Mouse (Mus musculus): ENCODE data around the gene Vmn1r29.
"Not testable (repeated sequence)": the region's sequence is repeated elsewhere in the genome, so short reads cannot be mapped to it uniquely, and the experiment has no call there.

Gene Vmn1r29

GRCm38 (mm10) chr6:58301249-58301648 lies at the start of gene Vmn1r29:
Gene Vmn1r29, plus strand, starts transcription at chr6:58301549.
- no peak for DNase-seq (ENCODE audit: inconsistent age in 2 of 2, low spot score in 1 of 2)

- DNase-seq (ENCODE audit: inconsistent age in 2 of 2, low spot score in 1 of 2) = no peak
Measured at GRCm38 (mm10) chr6:58261737-58262136, 39.6 kb upstream of the Vmn1r29 start, which contains the start of gene Vmn1r28. Gene Vmn1r28, plus strand, starts transcription at chr6:58262037.

DNA sequence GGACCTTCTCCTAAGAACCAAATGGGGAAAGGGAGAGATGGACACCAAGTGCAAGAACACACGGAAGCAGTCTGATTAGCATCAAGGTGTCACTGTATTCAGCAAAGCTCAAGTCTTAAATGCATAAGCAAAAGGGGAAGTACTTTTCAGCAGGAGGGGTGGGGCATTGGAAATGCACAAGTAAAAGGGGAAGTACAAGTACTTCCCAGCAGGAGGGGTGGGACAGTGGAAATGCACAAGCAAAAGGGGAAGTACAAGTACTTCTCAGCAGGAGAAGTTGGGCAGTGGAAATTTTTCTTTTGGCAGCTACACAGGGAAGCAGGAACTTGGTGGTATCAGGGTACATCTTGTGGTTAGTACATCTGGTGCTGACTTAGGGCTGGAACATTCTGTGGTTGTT lies 21.7 kb upstream of the Vmn1r29 start:
- DNase-seq (ENCODE audit: inconsistent age in 2 of 2, low spot score in 1 of 2) = not testable (repeated sequence)

GRCm38 (mm10) chr6:58292201-58292600 lies 9.1 kb upstream of the Vmn1r29 start:
- no peak for DNase-seq (ENCODE audit: inconsistent age in 2 of 2, low spot score in 1 of 2)

DNA sequence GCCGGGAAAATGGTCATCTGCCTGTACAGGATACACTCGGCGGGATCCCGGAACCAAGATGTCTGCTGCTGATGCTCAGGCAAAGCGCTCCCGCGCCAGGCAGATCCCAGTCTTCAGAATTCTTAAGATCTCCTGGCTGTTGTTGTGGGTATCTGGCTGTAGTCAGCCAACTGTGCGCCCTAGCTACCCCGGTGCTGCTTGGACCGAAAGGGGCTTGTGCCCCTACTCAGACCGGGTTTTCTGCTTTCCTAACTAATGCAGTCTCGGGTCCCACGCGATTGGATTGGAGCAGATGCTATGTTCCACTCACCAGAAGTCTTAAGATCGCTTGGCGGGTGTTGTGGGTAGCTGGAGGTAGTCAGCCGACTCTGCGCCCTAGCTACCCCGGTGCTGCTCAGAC lies 2.8 kb upstream of the Vmn1r29 start:
- not testable (repeated sequence) for DNase-seq (ENCODE audit: inconsistent age in 2 of 2, low spot score in 1 of 2)

GRCm38 (mm10) chr6:58330686-58331085 lies 29.3 kb downstream of the Vmn1r29 start:
- not testable (repeated sequence) for DNase-seq (ENCODE audit: inconsistent age in 2 of 2, low spot score in 1 of 2)
